Mouse (Mus musculus): Measurements from ENCODE around the gene Bmp6. TPM values are rescaled to one million over a fixed set of nuclear protein-coding genes. Genes with fewer than 3 reads are reported as not detected.

The Bmp6 gene
- total RNA-seq, 2 experiments from 2014 or later, result 8.9 to 11.6 TPM

DNA sequence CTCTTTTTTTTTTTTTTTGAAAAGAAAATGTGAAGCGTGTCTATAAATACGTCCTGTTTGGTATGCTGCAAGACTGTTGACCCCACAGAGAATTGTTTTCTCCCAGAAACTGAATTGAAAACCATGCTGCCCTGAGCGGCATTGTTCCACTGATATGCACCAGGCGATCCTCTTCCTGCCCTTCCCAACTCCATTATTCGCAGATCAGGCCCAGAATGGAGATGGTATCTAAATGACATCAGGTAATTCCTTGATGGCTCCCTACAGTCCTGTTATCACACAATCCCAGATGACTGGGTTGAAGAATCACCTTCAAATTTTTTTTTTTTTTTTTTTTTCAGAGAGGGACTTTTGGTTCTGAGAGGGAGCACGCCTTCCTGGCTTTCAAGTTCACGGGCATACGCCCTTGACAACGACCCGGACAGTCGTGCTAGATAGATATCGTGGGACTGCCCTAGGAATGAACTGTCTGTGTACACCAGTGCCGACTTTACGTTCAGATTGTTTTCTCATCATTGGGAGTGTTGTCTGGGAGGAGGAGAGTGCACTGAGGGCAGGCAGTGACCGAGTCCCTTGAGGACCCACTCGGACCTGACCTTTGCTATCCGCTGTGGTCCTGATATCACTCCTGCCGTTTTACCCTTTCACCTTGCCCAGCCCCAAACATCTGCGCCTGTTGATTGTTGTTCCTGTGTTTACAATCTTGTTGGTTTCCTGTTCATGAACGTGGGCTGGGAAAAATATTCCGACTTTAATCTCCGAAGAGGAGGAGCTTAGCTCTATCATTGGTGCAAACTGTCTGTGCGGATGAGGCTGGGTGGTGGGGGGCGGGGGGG is 8.7 kb downstream of the Bmp6 start:
- DNase-seq (ENCODE audit: low spot score in 2 of 2), result no peak

DNA sequence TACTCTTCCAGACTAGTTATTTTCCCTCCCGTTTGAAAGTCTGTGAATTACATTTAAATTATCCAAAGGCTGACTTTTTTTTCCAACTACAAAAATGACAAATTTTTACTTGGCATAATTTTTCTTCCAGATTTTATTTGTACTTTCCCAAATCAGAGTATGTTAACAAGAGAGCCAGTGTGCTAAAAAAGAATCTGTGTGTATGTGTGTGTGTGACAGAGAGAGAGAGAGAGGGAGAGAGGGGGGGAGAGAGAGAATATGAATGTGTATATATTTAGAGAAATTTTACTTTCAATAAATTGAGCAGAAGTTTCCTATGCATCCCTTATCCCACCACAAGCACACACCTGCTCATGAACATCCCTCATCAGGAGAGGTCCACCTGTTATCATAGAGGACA is 9.4 kb downstream of the Bmp6 start:
- no peak for DNase-seq (ENCODE audit: low spot score in 2 of 2)

DNA sequence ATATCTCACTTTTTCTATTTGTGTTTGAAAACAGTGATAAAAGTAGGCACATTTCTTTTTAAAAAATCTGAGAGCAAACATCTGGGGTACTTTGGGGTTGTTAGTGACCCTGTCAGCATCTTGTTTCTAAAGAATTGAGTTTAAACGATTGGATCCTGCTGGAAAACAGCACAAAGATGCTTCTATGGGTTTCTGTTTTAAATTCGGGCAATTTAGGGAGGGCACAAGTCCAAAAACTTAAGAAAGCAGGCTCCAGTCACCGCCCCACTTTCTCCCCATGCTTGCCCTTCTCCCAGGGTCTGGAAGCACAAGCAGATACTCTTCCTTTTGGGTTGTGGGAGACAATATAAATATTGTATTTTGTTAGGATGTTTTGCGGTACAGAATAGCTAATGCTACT is 14.1 kb downstream of the Bmp6 start:
- no peak for DNase-seq (ENCODE audit: low spot score in 2 of 2)

DNA sequence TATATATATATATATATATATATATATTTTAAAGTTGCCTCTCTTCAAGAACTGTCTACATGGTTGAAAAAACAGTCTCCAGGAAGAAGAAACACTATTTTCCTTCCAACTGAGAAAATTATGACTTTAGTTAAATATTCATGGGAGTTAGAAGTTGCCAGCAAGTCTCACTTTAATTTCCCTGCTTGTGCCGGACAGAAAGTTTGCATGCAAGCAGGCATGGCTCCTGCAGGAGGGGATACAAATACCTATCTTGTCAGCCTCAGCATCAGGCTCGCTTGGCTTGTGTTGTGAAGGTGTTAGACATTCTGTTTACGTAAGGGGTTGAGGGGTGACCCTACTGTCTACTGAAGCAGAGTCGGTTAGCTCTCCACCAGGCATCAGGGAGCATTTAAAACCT is 17.8 kb downstream of the Bmp6 start:
- no peak for DNase-seq (ENCODE audit: low spot score in 2 of 2)

DNA sequence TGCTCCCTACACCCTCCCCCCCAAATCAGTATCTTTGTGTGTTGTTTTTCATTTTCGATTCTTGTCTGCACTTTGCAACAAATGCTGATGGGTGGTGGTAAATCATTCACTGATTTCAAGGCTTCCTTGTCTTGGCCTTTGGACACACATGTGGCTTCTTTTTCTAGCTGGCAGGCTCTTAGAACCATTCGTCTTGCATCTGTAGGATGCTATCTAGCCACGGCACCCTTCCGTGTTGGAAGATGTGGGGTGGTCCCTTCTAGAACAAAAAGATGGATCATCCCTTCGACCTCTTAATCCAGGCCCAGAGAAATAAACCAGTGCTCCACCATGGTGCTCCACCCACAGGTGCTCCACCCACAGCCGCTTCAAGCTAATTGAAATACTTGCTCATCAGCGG is 19.0 kb downstream of the Bmp6 start:
- no peak for DNase-seq (ENCODE audit: low spot score in 2 of 2)

DNA sequence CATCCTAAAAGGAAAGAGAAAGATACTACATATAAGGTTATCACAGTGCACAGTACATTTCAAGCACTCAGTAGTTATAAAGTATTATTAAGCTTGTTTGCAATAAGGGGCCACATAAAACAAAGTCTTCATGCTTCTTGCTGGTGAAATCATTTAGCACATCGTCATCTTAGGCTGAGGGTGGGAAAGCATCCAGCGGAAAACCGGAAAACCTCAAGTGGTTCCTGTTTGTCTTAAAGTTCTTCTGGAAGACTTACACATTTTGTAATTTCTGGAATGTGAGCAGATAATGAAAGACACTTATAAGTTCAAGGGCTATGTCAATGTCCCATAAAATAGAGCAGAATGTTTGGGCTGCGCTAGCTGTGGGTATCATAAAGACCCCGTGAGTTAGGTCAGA is 24.7 kb downstream of the Bmp6 start:
- DNase-seq (ENCODE audit: low spot score in 2 of 2), result no peak

DNA sequence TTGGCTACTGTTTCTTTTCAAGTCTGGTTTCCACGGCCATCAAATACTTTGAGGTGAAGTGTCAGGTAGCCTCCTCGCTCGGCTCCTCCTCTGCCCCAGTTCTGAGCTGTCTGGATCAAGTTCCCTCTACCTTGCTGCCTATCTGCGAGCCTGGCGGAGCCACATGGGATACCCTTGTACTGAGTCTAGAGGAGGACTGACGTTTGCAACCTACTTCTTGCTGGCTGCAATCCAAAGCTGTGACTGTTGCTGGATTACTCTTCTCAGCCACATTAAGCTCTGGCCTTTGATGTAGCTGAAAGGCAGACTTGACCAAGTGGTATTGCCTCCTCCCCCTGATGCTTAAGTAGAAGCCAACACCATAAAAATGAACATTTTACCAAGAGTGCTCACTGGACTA is 31.2 kb downstream of the Bmp6 start:
- DNase-seq (ENCODE audit: low spot score in 2 of 2), result no peak

DNA sequence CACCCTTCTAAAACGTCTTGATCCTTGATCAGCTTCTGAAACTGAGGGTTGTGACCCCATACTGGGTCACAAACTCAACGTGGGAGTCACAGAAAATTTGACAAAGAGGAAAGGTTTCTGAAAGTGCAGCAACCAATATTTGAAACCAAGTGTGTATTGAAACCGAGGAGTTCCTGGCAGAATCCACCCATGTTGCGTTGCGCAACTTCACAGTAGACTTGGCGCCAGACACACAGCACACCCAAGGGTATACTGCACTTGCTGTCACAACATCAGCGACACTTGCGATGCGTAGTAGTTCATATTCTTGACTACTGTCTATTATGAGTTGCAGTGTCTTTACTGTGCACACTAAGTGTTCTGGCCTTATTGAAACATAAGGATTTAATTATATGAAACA is 32.4 kb downstream of the Bmp6 start:
- no peak for DNase-seq (ENCODE audit: low spot score in 2 of 2)

DNA sequence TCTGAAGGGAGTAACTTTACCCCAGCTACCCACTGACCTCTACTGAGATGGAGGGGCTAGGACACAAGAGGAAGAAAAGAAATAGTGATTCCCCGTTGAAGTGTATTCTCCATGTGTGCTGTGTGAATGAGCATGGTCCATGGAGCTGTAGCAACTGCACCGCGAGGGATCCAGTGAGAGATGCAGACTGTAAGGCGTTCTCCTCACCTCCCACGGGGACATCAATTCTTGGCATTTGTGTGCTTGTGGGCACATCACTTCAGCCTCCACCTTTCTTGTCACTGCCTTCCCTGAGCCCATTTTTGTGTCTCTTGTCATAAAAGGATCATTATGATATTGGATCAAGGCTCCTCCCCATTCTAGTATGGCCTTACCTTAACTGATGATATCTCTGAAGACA is 34.9 kb downstream of the Bmp6 start:
- DNase-seq (ENCODE audit: low spot score in 2 of 2), result no peak

DNA sequence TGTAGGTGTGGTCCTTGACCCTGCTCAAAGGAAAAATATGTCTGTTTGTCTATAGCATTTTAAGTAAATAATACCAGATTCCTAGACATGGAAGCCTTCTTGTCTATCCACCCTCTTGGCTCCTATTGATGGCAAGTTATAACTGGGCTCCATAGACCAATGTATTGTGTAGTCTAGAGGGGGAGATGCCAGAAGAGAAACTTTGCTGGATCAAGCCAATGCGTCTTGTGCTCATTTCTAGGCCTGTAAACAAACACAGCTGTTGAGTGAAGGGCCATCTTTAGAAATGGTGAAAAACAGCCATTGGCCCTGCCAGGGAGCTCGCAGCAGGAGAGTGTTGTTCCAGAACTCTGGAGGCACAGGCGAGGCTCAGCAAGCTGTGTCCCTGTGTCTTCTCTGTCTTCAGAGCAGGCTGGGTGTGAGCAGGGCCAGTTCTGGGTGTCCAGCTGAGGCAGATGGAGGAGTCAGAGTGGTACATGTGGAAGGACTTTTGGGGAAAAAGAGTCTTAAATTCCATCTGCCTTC is 41.2 kb downstream of the Bmp6 start:
- no peak for DNase-seq (ENCODE audit: low spot score in 2 of 2)

DNA sequence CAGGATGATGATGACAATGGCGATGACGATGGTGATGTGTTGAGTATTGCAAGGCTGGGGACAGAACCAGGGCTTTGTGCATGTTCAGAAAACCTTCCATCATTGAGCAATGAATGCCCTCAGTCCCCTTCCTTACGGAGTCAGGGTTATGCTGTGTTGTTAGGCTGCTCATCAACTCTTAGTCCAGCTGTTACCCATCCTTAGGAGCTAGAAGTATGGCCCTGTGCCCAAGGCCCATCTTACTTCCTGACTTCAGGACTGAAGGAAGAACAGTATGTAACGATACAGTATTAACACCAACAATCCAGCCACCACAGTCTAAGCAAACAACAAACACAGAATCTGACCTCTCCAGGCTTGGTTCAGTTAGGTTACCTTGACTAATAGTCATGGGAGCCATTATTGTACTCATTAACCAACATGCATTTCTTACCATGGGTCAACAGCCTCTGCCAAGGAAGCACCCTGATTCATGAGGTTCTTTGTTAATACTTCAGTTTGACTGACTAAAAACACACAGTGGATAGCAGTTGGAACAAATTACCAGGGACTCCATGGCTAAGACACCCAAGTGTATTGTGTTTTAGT is 42.6 kb downstream of the Bmp6 start:
- no peak for DNase-seq (ENCODE audit: low spot score in 2 of 2)

DNA sequence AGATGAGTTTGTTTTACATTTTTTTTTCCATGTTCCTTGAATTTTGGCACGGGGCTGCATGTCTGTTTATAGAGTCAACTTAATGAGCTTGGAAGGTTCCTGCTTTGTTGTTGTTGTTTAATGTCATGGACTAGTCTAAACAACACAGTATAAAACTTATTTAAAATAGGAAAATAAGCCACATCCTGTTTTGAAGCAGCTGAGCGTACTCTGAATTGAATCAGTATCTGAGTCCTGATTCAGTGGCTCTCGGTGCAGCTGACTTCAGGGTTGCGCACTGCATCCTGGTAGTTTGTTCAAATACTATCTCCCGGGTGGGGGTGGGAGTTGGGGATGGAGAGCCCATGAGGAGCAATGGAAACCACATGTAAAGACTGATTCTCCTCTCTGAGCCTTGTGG is 48.5 kb downstream of the Bmp6 start:
- no peak for DNase-seq (ENCODE audit: low spot score in 2 of 2)

DNA sequence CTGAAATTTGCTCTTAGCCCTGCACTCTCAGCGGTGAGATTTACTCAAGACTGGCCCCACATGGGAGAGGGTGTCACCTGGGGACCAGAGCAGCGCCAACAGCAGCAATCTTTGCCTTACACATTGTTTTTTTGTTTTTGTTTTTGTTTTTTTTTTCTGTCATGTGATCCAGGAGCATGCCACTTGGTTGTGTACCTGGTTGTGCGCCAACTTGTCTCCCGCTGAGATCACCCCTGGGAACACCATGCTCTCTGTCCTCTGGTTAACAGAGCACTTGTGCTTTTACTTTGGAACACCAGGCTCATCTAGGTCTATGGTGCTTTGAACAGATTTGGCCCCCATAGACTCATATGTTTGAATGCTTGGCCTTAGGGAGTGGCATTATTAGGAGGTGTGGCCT is 50.1 kb downstream of the Bmp6 start:
- no peak for DNase-seq (ENCODE audit: low spot score in 2 of 2)

DNA sequence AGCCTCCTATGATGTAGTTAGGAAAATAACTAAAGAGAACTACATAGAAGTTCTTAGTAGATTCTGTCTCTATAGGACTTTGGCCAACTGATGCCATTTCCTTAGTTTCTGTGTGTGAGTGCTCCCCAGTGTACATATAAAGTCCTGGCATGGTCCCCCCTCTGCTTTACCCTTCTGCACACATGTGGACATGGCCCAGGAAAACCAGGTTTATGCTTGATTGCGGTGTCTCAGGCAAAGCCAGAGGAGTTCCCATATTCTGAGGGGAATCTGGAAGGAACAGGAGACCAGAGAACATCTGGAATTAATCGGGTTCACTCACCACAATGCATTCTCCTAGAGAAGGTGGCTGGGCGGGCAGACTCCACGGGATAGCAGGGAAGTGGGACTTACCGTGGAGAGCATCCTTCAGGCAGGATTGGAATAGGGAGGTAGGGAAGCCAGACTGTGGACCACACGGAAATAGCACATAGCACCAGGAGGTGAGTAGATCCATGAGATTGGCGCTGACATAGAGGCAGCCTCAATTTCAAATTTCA is 52.2 kb downstream of the Bmp6 start:
- no peak for DNase-seq (ENCODE audit: low spot score in 2 of 2)

DNA sequence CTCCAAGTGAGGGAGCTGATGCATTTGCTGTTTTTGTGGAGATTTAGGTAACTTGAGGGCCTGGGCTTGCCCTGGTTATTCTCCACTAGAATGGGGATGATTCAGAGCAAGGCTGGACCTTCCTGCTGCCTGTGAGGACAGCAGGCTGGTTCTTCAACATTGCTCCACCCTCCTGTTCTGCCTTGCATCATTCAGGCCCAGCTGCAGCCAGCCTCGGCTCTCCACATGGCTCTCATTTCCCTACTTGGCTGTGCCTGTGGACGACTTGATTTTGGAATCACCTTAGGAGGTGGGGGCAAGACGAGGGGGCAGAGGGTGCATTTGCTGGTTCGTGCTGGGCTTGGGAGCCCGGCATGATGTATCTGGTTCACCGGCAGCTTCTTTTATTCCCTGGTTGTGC is 53.8 kb downstream of the Bmp6 start:
- no peak for DNase-seq (ENCODE audit: low spot score in 2 of 2)

DNA sequence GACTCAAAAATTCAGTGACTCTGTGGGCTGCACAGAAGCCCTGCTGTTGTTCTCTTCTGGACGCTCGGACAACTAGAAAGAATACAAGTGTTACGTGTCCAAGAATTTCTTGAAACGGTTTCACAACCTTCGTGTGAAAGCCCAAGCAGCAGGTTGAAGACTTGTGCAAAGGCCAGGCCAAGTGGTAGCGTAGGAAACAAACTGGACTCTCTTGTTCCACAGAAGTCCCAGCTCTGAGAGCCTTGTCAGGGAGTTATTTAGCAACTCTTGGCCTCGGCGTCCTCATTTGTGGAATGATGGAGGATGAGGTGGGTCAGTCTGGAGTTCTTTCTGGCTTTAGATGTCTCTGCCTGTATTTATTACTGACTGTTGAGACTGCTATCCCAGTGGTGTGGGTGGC is 55.8 kb downstream of the Bmp6 start:
- no peak for DNase-seq (ENCODE audit: low spot score in 2 of 2)

DNA sequence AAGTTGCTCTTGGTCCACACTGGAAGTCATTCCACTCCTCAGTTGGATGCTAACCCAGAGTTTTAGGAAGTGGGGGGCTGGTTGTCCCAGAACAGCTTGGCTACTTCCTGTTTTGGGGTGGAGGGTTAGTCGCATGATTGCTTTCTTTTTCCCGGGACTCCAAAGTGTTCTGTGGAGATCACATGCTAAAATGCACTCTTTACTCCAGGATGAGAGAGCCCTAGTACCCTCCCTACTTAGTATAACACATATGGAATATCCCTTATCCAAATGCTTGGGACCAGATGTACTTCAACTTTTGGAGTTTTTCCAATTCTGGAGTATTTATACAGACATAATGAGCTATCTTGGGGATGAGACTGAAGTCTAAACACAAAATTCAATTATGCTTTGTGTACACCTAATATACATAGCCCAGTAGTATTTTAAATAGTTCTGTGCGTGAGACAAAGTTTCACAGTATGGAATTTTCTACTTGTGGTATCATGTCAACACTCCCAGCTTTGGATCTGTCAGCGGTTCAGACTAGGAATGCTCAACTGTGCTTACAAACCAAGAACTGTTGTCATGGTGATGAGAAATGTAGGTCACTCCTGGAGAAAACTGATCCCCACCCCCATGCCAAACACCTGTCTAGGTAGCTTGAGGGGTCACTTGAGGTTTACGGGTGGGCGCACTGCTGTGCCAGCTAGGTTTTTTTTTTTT is 62.9 kb downstream of the Bmp6 start:
- no peak for DNase-seq (ENCODE audit: low spot score in 2 of 2)

DNA sequence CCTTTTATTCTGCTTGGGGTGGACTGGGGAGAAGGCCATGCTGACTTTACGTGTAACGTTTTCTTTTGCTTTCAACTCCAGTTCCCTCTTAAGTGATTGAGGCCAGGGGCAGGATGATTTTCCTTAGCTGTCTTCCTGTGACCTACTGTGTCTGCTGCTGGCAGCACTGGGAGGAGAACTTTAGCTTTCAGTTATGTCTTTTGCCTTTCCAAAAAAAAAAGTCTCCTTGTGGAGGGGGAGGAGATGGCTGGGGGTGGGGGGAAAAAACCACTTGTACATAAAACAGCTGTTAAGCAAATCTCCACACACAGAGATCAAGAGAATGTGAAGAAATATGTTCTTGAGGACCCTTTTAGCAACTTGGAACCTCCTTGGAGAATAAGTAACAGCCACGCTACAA is 63.7 kb downstream of the Bmp6 start:
- DNase-seq (ENCODE audit: low spot score in 2 of 2), result no peak

DNA sequence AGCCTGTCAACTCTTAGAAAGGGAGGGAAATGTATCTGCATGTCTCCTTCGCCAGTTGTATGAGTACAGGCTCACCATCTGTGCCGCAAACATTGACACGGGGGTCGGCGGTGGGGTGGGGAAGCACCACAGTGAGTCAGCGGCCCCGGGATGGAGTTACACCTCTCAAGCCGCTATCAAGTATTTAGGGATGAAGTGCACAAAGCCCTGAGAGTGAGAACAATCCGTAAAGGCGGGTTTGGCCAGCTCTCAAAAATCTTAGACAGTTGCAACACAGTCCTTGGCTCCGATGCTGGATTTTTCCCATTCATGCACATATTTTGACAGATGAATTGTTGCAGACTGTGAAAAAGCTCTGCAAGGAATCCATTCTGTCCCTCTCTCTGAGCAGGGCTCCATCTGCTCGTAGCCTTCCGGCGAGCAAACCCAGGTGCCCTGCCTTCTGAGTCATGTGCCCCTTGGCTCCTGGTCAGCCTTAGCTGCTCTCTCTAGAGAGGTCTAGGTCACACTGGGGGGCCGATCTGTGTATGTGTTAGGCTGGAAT is 65.5 kb downstream of the Bmp6 start:
- DNase-seq (ENCODE audit: low spot score in 2 of 2), result peak; percentile 14 to 17

DNA sequence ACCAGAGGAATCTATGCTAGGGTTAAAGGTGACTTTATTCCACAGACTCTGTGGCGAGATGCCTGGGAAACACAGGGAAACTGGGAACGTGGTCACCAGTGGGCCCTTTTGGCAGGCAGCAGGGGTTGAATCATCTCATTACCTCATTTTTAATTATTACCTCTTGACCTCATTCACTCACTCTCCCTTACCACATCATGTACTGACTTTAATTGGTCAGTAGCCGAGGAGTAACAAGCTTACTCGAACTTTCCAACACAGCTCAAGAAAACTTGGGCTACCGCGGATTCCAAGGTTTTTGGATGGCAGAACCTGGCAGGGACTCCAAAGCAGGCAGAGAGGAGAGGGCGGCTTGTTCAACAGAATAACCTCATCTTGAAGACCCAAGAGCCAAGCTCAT is 74.9 kb downstream of the Bmp6 start:
- no peak for DNase-seq (ENCODE audit: low spot score in 2 of 2)

DNA sequence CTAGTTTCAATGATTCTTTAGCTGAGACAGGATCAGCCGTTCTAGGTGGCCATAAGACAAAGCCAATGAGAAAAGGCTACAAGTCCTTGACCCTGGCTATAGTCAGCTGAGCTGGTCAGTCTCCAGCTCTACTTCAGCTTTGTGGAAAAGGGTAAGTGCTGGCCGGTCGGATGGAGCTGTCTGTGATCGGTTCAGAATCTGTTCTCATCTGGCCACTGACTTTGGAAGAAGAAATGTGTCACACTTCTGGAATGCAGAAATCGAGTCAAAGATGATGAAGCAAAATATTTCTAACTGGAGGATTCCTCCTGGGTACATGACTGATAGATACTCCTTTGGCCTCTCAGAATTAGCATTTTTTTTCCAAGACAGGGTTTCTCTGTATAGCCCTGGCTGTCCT is 77.6 kb downstream of the Bmp6 start:
- DNase-seq (ENCODE audit: low spot score in 2 of 2), result no peak

DNA sequence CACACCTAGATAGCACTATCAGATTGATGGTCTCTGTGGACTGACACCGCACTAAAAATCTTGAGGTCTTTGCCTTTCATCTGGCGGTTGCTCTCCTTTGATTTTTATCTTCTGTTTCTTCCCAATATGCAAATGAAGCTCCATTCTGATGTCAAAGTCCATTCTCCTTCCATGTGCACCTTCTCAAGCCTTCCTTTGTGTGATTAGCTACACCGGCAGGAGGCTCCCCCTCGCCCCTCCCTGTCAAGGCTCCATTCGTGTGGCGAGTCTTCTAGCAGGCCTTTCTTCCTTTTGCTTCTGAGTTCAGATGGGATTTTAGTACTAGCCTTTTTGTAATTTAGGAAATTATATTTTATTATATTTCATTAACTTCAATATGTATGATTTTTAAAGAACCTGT is 80.4 kb downstream of the Bmp6 start:
- DNase-seq (ENCODE audit: low spot score in 2 of 2), result no peak
